Mouse (Mus musculus) stomach, postnatal 0 days (tissue): ENCODE results near the gene Tapbpl. TPM values are rescaled to one million over a fixed set of nuclear protein-coding genes. Genes with fewer than 3 reads are reported as not detected.

ENCODE experiments used
- ATAC-seq: fragments of 200-750 bp; cut with Nextera tagmentation; 2 replicates; pipeline ENCODE4 v1.8.0; 2017; ENCODE audit not compliant: low FRiP score, low TSS enrichment
- DNase-seq: peaks from one replicate; pipeline ENCODE4 v3.0.0-alpha.2; 2016; ENCODE audit warnings: low spot score
- H3K27ac ChIP-seq: fragments of 300-500 bp; sonication (generic); replicated peaks from 2 replicates; pipeline ENCODE4 v1.5.1; 2014; ENCODE audit warnings: mild to moderate bottlenecking, control low read depth
- H3K27me3 ChIP-seq: fragments of 300-500 bp; sonication (generic); 2 replicates; pipeline ENCODE4 v1.6.1; 2014; ENCODE audit warnings: low read length; ENCODE audit not compliant: control insufficient read depth, insufficient read depth
- H3K36me3 ChIP-seq: fragments of 300-500 bp; sonication (generic); 2 replicates; pipeline ENCODE4 v1.6.1; 2014; ENCODE audit warnings: low read length, mixed read lengths; ENCODE audit not compliant: control insufficient read depth, insufficient read depth
- H3K4me1 ChIP-seq: fragments of 300-500 bp; sonication (generic); replicated peaks from 2 replicates; pipeline ENCODE4 v1.6.1; 2014; ENCODE audit warnings: antibody characterized with exemption; ENCODE audit not compliant: control insufficient read depth, insufficient read depth
- H3K4me2 ChIP-seq: fragments of 300-500 bp; sonication (generic); replicated peaks from 2 replicates; pipeline ENCODE4 v1.6.1; 2014; ENCODE audit warnings: low read depth, mild to moderate bottlenecking, control low read depth, moderate library complexity
- H3K4me3 ChIP-seq: fragments of 300-500 bp; sonication (generic); 2 replicates; pipeline ENCODE4 v1.5.1; 2014; ENCODE audit warnings: low read depth, low read length, control low read depth
- H3K9ac ChIP-seq: fragments of 300-500 bp; sonication (generic); 2 replicates; pipeline ENCODE4 v1.6.1; 2014; ENCODE audit warnings: mild to moderate bottlenecking, low read length, control low read depth, mixed read lengths
- H3K9me3 ChIP-seq: fragments of 300-500 bp; sonication (generic); 2 replicates; pipeline ENCODE4 v1.6.1; 2016; ENCODE audit warnings: low read length; ENCODE audit not compliant: control insufficient read depth
- CTCF ChIP-seq: IDR thresholded peaks from 2 replicates; pipeline ENCODE4 v1.5.1; 2016; ENCODE audit warnings: antibody characterized with exemption, low read depth, mild to moderate bottlenecking, moderate library complexity
- EP300 ChIP-seq: optimal IDR thresholded peaks from 2 replicates; pipeline ENCODE3; 2016; ENCODE audit warnings: antibody characterized with exemption
- WGBS: fragments of 180-500 bp; shearing (Covaris S2); extraction: QIAGEN DNeasy Blood & Tissue Kit; methylation state at CpG from one replicate; pipeline ENCODE4 v1.1.7; 2014; 5-methylcytosine and 5-hydroxymethylcytosine counted together
- polyA plus RNA-seq: library from polyadenylated mRNA; unstranded; fragments of >200 nt; fragmentation: Nextera tagmentation; extraction: Ambion mirVana; gene quantifications from 2 replicates; pipeline ENCODE4 v1.2.1, GENCODE M21; 2015

Gene Tapbpl
- polyA plus RNA-seq, 1 experiment from 2014 or later, result 8.6 TPM

- no peak overlapping the region for H3K9ac ChIP-seq
- H3K9me3 ChIP-seq, result no peaks in the 10 kb centered on the region
- WGBS, result 68% methylated on average over 11 of the region's 11 CpGs
- no peaks in the 10 kb centered on the region for H3K36me3 ChIP-seq
- no peak for TF ChIP-seq CTCF
- no peak for TF ChIP-seq EP300
- no peak overlapping the region for H3K4me2 ChIP-seq
- no peaks in the 10 kb centered on the region for H3K27me3 ChIP-seq
- no peak overlapping the region for H3K4me3 ChIP-seq
- H3K4me1 ChIP-seq, result no peaks in the 10 kb centered on the region; the same call in 1 of the 2 replicates
- no peak overlapping the region for H3K27ac ChIP-seq
- no peak for ATAC-seq
- no peak for DNase-seq
These were observed 13.8 kb downstream of the Tapbpl start for GRCm38 (mm10) chr6:125217899-125218298.

GRCm38 (mm10) chr6:125216898-125217297, 14.8 kb downstream of the Tapbpl start:
- Histone ChIP-seq H3K27ac (no peak overlapping the region), H3K36me3 (no peaks in the 10 kb centered on the region), H3K9me3 (no peaks in the 10 kb centered on the region), H3K4me2 (no peak overlapping the region), H3K27me3 (no peaks in the 10 kb centered on the region), H3K9ac (no peak overlapping the region), H3K4me1 (no peaks in the 10 kb centered on the region; the same call in 1 of the 2 replicates), H3K4me3 (no peak overlapping the region)
- DNase-seq, result no peak
- TF ChIP-seq CTCF (no peak), EP300 (no peak)
- no peak for ATAC-seq
- WGBS, result 76% methylated on average over 2 of the region's 2 CpGs

GRCm38 (mm10) chr6:125215148-125215954, 16.3 kb downstream of the Tapbpl start, which contains the start of gene Vamp1:
Gene Vamp1 (plus strand): TSS chr6:125215551.
- peak within 1 kb of the TSS; percentile 69 for H3K27ac ChIP-seq
- under 1% methylated on average over 48 of the region's 48 CpGs for WGBS
- no peaks in the 10 kb centered on the region for H3K27me3 ChIP-seq
- no peak for TF ChIP-seq CTCF
- TF ChIP-seq EP300, result no peak
- H3K4me1 ChIP-seq, result no peaks in the 10 kb centered on the region; the same call in 1 of the 2 replicates
- H3K9ac ChIP-seq, result peak within 1 kb of the TSS; percentile 73
- no peaks in the 10 kb centered on the region for H3K36me3 ChIP-seq
- H3K4me2 ChIP-seq, result peak within 1 kb of the TSS; percentile 98
- ATAC-seq (peak; percentile 99), DNase-seq (peak; percentile 96)
- no peaks in the 10 kb centered on the region for H3K9me3 ChIP-seq
- H3K4me3 ChIP-seq, result peak within 1 kb of the TSS; percentile 68

- ATAC-seq, result no peak
- Histone ChIP-seq H3K9ac (no peak overlapping the region), H3K27ac (no peak overlapping the region), H3K4me3 (no peak overlapping the region), H3K4me2 (no peak overlapping the region), H3K36me3 (no peaks in the 10 kb centered on the region), H3K27me3 (no peaks in the 10 kb centered on the region), H3K4me1 (no peaks in the 10 kb centered on the region; the same call in 1 of the 2 replicates), H3K9me3 (no peaks in the 10 kb centered on the region)
- 79% methylated on average over 6 of the region's 6 CpGs for WGBS
- DNase-seq, result no peak
- no peak for TF ChIP-seq CTCF
- TF ChIP-seq EP300, result no peak
These were observed 17.9 kb downstream of the Tapbpl start for GRCm38 (mm10) chr6:125213715-125214114.

GRCm38 (mm10) chr6:125213129-125213528, 18.5 kb downstream of the Tapbpl start:
- WGBS, result 65% methylated on average over 6 of the region's 6 CpGs
- no peak for DNase-seq
- no peak overlapping the region for H3K9ac ChIP-seq
- H3K4me3 ChIP-seq, result no peak overlapping the region
- ATAC-seq, result no peak
- H3K9me3 ChIP-seq, result no peaks in the 10 kb centered on the region
- TF ChIP-seq CTCF (no peak), EP300 (no peak)
- H3K4me2 ChIP-seq, result no peak overlapping the region
- no peak overlapping the region for H3K27ac ChIP-seq
- no peaks in the 10 kb centered on the region for H3K36me3 ChIP-seq
- H3K27me3 ChIP-seq, result no peaks in the 10 kb centered on the region
- no peaks in the 10 kb centered on the region; the same call in 1 of the 2 replicates for H3K4me1 ChIP-seq

- ATAC-seq (no peak), DNase-seq (no peak)
- no peak overlapping the region for H3K9ac ChIP-seq
- no peak for TF ChIP-seq CTCF
- TF ChIP-seq EP300, result no peak
- H3K36me3 ChIP-seq, result no peaks in the 10 kb centered on the region
- no peaks in the 10 kb centered on the region for H3K9me3 ChIP-seq
- H3K4me1 ChIP-seq, result no peaks in the 10 kb centered on the region; the same call in 1 of the 2 replicates
- H3K27ac ChIP-seq, result no peak overlapping the region
- 25% methylated on average over 2 of the region's 2 CpGs for WGBS
- H3K4me3 ChIP-seq, result no peak overlapping the region
- H3K27me3 ChIP-seq, result no peaks in the 10 kb centered on the region
- no peak overlapping the region for H3K4me2 ChIP-seq
These were observed 19.0 kb downstream of the Tapbpl start for GRCm38 (mm10) chr6:125212621-125213020.
